Mouse (Mus musculus) liver, postnatal 0 days (tissue): Measurements from ENCODE around the gene Ddc.

Experiments
- CTCF ChIP-seq: sonication (generic); IDR thresholded peaks from 2 replicates; pipeline ENCODE4 v1.5.1; 2016; ENCODE audit warnings: antibody characterized with exemption, low read depth
- EP300 ChIP-seq: IDR thresholded peaks from 2 replicates; pipeline ENCODE4 v1.6.1; 2016; ENCODE audit warnings: antibody characterized with exemption, low read depth, mild to moderate bottlenecking

- TF ChIP-seq CTCF (no peak), EP300 (peak; percentile 33; the same call in 1 of the 2 replicates)
These were observed 11.4 kb downstream of the Ddc start for GRCm38 (mm10) chr11:11886403-11886998.
